Mouse (Mus musculus) lung, embryonic 14.5 days (tissue): ENCODE results near the gene Ankdd1b. TPM values are rescaled to one million over a fixed set of nuclear protein-coding genes. Genes with fewer than 3 reads are reported as not detected.

ENCODE experiments used
- ATAC-seq: fragments of 200-750 bp; cut with Nextera tagmentation; 2 replicates; pipeline ENCODE4 v1.8.0; 2017; ENCODE audit warnings: mild to moderate bottlenecking, moderate TSS enrichment, moderate library complexity; ENCODE audit not compliant: insufficient read depth
- DNase-seq: peaks from one replicate; pipeline ENCODE4 v3.0.0-alpha.2; 2015
- H3K27ac ChIP-seq: fragments of 300-500 bp; sonication (generic); 2 replicates; pipeline ENCODE4 v1.5.1; 2014; ENCODE audit warnings: low read depth, mild to moderate bottlenecking, moderate library complexity
- H3K27me3 ChIP-seq: fragments of 300-500 bp; sonication (generic); 2 replicates; pipeline ENCODE4 v1.6.1; 2014; ENCODE audit warnings: low read length, control low read depth; ENCODE audit not compliant: insufficient read depth
- H3K36me3 ChIP-seq: fragments of 300-500 bp; sonication (generic); 2 replicates; pipeline ENCODE4 v1.6.1; 2014; ENCODE audit warnings: control low read depth; ENCODE audit not compliant: insufficient read depth
- H3K4me1 ChIP-seq: fragments of 300-500 bp; sonication (generic); 2 replicates; pipeline ENCODE4 v1.6.1; 2014; ENCODE audit warnings: antibody characterized with exemption, control low read depth; ENCODE audit not compliant: insufficient read depth
- H3K4me2 ChIP-seq: fragments of 300-500 bp; sonication (generic); 2 replicates; pipeline ENCODE4 v1.6.1; 2014; ENCODE audit warnings: mild to moderate bottlenecking
- H3K4me3 ChIP-seq: fragments of 300-500 bp; sonication (generic); 2 replicates; pipeline ENCODE4 v1.5.1; 2014; ENCODE audit warnings: low read depth, low read length
- H3K9ac ChIP-seq: fragments of 300-500 bp; sonication (generic); 2 replicates; pipeline ENCODE4 v1.6.1; 2014
- H3K9me3 ChIP-seq: fragments of 300-500 bp; sonication (generic); 2 replicates; pipeline ENCODE4 v1.6.1; 2016; ENCODE audit warnings: low read depth, low read length, control low read depth
- CTCF ChIP-seq: IDR thresholded peaks from 2 replicates; pipeline ENCODE4 v1.5.1; 2016; ENCODE audit warnings: antibody characterized with exemption, low read depth
- WGBS: fragments of 180-500 bp; shearing (Covaris S2); extraction: QIAGEN DNeasy Blood & Tissue Kit; methylation state at CpG from one replicate; pipeline ENCODE4 v1.1.7; 2014; 5-methylcytosine and 5-hydroxymethylcytosine counted together
- polyA plus RNA-seq: library from polyadenylated mRNA; unstranded; fragments of >200 nt; fragmentation: Nextera tagmentation; extraction: Ambion mirVana; gene quantifications from 2 replicates; pipeline ENCODE4 v1.2.1, GENCODE M21; 2014

Gene Ankdd1b
- polyA plus RNA-seq, 1 experiment from 2014 or later = not detected

GRCm38 (mm10) chr13:96428531-96428930, 42.5 kb downstream of the Ankdd1b start:
- Histone ChIP-seq H3K9me3 (no peaks in the 10 kb centered on the region), H3K27ac (no peak overlapping the region), H3K4me2 (no peak overlapping the region), H3K9ac (no peak overlapping the region), H3K27me3 (no peaks in the 10 kb centered on the region), H3K4me3 (no peak overlapping the region), H3K36me3 (no peaks in the 10 kb centered on the region), H3K4me1 (0 out of 2 replicates have a peak, but pooled peaks cover 5% of the 10 kb centered on the region)
- WGBS = 75% methylated on average over 5 of the region's 5 CpGs
- ATAC-seq = no peak
- TF ChIP-seq CTCF = no peak
- no peak for DNase-seq

- Histone ChIP-seq H3K27ac (no peak overlapping the region), H3K9ac (no peak overlapping the region), H3K4me3 (no peak overlapping the region), H3K4me1 (no peaks in the 10 kb centered on the region), H3K9me3 (no peaks in the 10 kb centered on the region), H3K4me2 (no peak overlapping the region), H3K36me3 (no peaks in the 10 kb centered on the region), H3K27me3 (no peaks in the 10 kb centered on the region)
- WGBS = 55% methylated on average over 3 of the region's 3 CpGs
- ATAC-seq (no peak), DNase-seq (no peak)
- TF ChIP-seq CTCF = no peak
Measured at GRCm38 (mm10) chr13:96426044-96426443, 45.0 kb downstream of the Ankdd1b start.

- WGBS = 84% methylated on average over 12 of the region's 12 CpGs
- no peak overlapping the region for H3K9ac ChIP-seq
- ATAC-seq = no peak
- no peak for DNase-seq
- no peaks in the 10 kb centered on the region for H3K27me3 ChIP-seq
- no peaks in the 10 kb centered on the region for H3K4me1 ChIP-seq
- H3K4me3 ChIP-seq = no peak overlapping the region
- no peak overlapping the region for H3K27ac ChIP-seq
- no peak overlapping the region for H3K4me2 ChIP-seq
- no peaks in the 10 kb centered on the region for H3K9me3 ChIP-seq
- TF ChIP-seq CTCF = no peak
- no peaks in the 10 kb centered on the region for H3K36me3 ChIP-seq
Measured at GRCm38 (mm10) chr13:96424496-96425274, 46.3 kb downstream of the Ankdd1b start.

GRCm38 (mm10) chr13:96421230-96421629, 49.8 kb downstream of the Ankdd1b start:
- no peak for ATAC-seq
- Histone ChIP-seq H3K4me3 (no peak overlapping the region), H3K4me1 (no peaks in the 10 kb centered on the region), H3K9me3 (no peaks in the 10 kb centered on the region), H3K4me2 (no peak overlapping the region), H3K27ac (no peak overlapping the region), H3K27me3 (no peaks in the 10 kb centered on the region), H3K36me3 (peaks cover 18% of the 10 kb centered on the region), H3K9ac (no peak overlapping the region)
- DNase-seq = no peak
- no peak for TF ChIP-seq CTCF

- DNase-seq (no peak), ATAC-seq (no peak)
- Histone ChIP-seq H3K9ac (no peak overlapping the region), H3K27me3 (no peaks in the 10 kb centered on the region), H3K36me3 (peaks cover 44% of the 10 kb centered on the region), H3K4me2 (no peak overlapping the region), H3K27ac (no peak overlapping the region), H3K4me1 (no peaks in the 10 kb centered on the region), H3K4me3 (no peak overlapping the region), H3K9me3 (no peaks in the 10 kb centered on the region)
- 93% methylated on average over 4 of the region's 4 CpGs for WGBS
- no peak for TF ChIP-seq CTCF
Measured at GRCm38 (mm10) chr13:96418487-96418886, 52.5 kb downstream of the Ankdd1b start.

- Histone ChIP-seq H3K9me3 (no peaks in the 10 kb centered on the region), H3K9ac (no peak overlapping the region), H3K36me3 (peaks cover 52% of the 10 kb centered on the region), H3K4me2 (no peak overlapping the region), H3K4me3 (no peak overlapping the region), H3K4me1 (no peaks in the 10 kb centered on the region), H3K27me3 (no peaks in the 10 kb centered on the region), H3K27ac (no peak overlapping the region; the same call in 1 of the 2 replicates)
- ATAC-seq (no peak), DNase-seq (peak; percentile 34)
- TF ChIP-seq CTCF = no peak
- 59% methylated on average over 5 of the region's 5 CpGs for WGBS
Measured at GRCm38 (mm10) chr13:96417261-96417813, 53.7 kb downstream of the Ankdd1b start.

- WGBS = 87% methylated on average over 8 of the region's 8 CpGs
- Histone ChIP-seq H3K9me3 (no peaks in the 10 kb centered on the region), H3K27me3 (no peaks in the 10 kb centered on the region), H3K4me1 (no peaks in the 10 kb centered on the region), H3K4me2 (no peak overlapping the region), H3K27ac (no peak overlapping the region), H3K9ac (no peak overlapping the region), H3K4me3 (no peak overlapping the region), H3K36me3 (peaks cover 59% of the 10 kb centered on the region)
- no peak for DNase-seq
- ATAC-seq = no peak
- no peak for TF ChIP-seq CTCF
Measured at GRCm38 (mm10) chr13:96416380-96416779, 54.6 kb downstream of the Ankdd1b start.
